Mouse (Mus musculus) gastrocnemius, postnatal 14 days (tissue): ENCODE measurements around the gene Idua. TPM values are rescaled to one million over a fixed set of nuclear protein-coding genes. Genes with fewer than 3 reads are reported as not detected.

Source experiments
- DNase-seq: peaks from one replicate; pipeline ENCODE4 v3.0.0; 2021; ENCODE audit warnings: mixed read lengths
- intact Hi-C: fragments of 180-260 bp; cut with DNase I; formaldehyde crosslinking; loops from one replicate; pipeline ENCODE4 v1.15.1; 2025; ENCODE audit warnings: low total_unique reads
- total RNA-seq, 2 experiments: library from RNA; stranded (reverse); gene quantifications; 2 replicates each; pipeline ENCODE4 v1.2.3; 2021

Gene Idua
- total RNA-seq, 2 experiments from 2014 or later: 5.8 to 8.8 TPM

DNA sequence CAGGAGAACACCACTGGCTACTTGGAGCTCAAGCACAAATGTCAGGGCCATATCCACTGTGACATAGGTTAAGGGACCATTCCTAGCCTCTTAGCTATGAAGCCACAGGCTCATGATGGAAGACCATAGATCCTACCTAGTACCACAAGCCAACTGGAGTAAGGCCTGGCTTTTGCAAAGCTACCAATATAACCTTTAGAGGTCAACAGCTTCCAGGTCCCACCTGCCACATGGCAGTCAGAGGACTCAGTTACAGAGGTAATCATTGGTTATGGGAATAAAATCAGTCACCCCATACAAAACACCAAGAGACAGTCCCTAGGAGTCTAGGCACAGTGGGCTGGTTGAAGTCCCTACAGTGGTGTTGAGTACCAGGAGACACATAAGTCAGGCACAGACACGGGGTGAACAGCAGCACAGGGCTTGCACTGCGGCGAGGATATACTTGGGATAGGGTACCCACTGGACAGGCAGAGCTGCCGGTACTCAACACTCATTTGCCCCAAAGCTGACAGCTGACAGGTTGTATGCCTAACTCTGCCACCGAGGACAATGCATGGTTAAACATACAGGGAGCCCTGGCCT is 8.9 kb upstream of the Idua start:
- DNase-seq: no peak
- intact Hi-C loops: loop anchor here (5.0 kb wide), 1 partner anchor 224 kb away; no protein-coding TSS in a partner anchor

DNA sequence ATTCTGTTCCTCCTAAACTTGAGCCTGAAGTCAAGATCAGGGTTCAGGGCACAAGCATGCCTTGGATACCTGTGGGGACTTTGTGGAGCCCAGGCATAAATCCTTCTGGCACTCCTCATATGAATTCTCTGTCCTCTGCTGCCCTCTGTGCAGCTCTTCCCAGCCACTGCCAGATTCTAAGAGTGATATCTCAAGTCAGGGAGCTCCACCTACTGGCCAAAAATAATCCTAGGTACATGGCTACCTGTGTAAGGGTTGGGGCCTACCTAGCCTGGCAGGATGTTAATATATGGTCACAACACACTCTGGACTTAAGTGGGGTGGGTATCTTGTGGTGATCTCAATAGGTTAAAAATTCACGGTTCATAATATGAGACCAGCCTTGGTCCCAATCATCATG is 8.3 kb upstream of the Idua start:
- intact Hi-C loops: loop anchor here (5.0 kb wide), 1 partner anchor 225 kb away; no protein-coding TSS in a partner anchor
- no peak for DNase-seq

DNA sequence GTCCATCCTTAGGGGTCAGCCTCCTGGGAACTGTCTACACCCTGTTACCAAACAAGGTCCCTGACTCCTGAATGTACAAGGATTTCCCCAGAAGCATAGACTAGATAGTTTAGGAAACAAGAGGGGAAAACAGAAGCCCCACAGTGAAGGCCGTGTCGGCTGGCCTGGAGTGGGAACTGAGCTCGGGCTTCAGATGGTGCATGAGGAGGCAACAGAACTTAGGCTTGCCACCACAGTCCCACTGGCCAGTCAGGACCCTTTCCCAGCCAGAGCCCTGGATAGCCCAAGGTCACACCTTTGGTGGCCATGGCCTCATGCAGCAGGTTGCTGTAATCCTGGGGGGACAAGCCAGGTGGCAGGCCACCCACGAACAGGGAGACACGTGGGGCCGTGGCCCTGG is 6.8 kb upstream of the Idua start:
- intact Hi-C loops: loop anchor here (5.0 kb wide), 1 partner anchor 226 kb away; no protein-coding TSS in a partner anchor
- no peak for DNase-seq

DNA sequence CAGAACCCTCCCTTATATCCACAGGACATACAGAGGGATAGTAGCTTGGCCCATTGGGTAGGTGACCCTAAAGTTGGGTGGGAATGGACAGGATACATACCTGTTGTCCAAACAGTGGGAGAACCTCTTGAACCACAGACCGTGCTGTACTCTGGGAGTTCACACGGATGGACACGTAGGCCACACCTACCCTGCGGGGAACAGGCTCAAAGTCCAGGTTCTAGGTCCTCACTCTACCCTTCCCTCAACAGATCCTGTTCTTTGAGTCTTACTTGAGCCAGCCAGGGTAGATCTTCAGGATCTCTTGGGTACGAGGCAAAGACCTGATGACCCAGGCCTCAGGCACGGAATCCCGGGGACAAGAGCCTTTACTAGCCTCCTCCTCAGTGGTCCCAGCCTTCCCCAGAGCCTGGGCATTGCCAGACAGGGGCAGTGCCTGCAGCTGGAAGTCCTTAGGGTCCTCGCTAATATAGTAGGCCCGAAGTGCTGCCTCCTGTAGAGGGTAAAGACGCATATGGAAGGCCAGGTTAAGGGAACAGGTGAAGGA is 5.6 kb upstream of the Idua start:
- intact Hi-C loops: loop anchor here (5.0 kb wide), 1 partner anchor 227 kb away; no protein-coding TSS in a partner anchor
- no peak for DNase-seq

DNA sequence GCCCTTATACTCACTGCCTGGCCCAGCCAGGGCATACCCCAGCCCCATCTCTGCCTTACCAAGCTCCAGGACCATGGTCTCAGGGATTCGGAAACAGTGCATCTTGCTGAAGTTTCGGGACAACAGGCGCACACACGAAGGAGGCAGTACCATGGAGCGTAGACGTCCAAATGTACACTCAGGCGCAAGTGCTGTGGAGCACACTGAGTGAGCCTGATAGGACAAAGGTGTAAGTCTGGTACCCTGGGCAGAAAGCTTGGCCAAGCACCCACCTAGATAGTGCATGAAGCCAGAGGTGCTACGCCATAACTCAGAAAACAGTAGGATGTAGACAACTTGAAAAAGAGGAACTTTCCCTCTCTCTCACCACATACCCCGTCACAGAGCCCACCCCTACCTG is 4.8 kb upstream of the Idua start:
- DNase-seq: no peak
- intact Hi-C loops: no loop called here

DNA sequence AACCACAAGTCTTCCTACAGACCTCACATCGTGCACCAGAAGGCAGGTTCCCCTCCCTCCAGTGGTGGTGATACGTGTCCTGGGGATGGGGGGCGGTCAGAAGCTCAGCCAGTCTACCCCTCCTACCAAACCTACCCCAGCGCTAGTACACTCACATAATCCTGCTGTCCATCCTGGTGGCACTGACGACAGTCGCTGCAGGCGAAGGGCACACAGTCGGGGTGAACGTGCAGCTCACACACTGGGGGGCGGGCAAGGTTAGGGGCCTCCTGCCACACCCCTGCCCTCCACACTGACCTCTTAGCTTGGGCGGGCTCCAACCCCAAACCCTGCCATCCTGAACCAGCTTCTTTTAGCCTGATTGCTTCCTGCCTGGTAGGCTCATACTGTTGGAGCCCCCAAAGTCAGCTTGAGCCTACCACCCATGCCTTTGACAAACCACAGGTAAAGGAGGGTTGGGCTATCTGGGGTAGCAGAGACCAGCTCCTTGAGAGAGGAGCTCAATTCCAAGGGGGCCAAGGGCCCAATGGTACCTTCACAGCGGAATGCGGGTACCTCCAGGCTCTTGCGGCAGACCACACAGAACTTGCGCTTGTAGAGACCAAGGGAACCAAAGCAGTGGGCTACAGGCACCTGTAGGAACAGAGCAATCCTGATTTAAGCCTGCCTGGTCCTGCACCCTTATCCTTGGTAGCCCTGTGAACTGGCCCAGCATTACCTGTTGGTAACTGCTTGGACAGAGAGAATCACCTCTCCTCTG is 4.1 kb upstream of the Idua start:
- DNase-seq: no peak
- intact Hi-C loops: no loop called here

DNA sequence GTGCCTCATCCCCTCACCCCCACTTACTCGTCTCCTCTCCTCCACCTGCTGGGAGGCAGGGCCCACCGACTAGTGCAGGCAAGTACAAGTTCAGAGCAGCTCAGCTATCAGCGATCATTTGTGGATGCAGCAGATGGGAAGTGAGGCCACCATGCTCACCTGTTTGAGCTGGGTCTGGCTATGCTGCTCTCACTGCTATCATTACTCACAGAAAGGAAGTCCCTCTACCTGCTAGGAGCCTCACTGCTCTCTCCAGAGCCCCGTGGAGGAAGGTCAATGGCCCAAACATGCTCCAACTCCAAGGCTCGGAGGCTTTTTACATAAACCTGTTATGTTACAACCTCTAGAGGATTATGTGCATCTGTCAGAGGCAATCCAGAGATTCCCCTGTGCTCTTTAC is 2.7 kb upstream of the Idua start:
- intact Hi-C loops: no loop called here
- no peak for DNase-seq

DNA sequence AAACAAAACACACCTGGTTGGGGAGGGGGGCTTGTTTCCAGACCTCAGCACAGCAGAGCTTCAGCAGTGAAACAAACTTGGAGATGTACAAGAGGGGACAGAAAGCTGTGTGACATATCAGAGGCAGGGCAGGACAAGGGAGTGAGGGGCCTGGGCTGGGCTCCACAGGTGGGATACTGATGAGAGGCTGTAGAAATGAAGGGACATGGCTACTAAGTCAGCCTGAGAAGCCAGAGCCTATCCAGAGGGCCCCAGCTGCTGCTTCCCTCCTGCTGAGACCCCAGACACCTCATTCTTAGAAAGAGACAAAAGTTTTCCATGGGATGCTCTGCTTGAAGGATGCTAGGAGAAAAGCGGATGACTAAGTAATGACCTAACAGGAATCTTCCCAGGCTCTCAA is 1.5 kb upstream of the Idua start:
- no peak for DNase-seq
- intact Hi-C loops: no loop called here

DNA sequence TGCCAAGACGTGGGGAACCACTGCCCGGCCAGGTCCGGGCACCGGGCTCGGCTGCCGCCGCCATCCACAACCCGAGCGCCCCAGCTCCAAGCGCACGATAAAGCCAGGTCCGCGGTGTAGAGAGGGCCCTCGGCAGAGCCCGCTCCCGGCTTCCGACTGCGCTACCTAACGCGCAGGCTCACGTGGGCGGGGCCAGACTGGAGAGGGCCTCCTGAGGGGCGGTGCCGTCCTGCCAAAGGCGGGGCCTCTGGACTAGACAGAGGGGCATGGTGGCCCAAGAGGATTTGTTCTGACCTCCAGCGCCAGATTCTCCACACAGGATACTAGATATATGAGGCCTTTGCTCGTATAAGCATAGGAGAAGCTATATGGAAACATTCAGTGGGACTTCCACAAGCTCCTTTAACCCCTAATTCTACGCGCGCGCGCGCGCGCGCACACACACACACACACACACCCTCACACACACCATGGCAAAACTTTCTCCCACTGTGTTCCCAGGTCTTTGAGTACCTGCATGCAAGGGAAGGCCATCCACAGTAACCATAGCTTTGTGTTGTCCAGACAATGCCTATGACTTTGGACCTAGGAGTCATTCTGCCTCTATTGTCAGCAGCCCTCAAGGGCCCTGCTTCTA is 619 bp downstream of the Idua start:
- intact Hi-C loops: no loop called here
- peak; percentile 93 for DNase-seq

DNA sequence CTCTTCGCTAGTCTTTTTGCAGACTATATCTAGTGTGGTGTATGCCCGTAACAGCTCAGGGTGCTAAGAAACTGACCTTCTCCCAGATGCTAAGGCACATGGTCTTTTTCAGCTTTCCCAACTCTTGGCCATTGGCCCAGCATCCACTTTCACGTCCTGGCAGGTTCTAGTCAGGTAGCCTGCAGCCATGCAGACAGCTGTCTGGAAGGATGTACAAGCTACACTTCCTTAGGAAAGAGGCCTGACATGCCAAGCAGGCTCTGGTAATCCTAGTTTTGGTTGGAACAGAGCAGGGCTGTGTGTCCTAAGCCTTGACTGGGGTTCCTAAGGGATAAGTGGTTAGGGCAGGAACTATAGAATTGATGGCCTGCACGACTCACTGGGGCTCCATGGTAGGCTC is 2.6 kb downstream of the Idua start:
- no peak for DNase-seq
- intact Hi-C loops: no loop called here

DNA sequence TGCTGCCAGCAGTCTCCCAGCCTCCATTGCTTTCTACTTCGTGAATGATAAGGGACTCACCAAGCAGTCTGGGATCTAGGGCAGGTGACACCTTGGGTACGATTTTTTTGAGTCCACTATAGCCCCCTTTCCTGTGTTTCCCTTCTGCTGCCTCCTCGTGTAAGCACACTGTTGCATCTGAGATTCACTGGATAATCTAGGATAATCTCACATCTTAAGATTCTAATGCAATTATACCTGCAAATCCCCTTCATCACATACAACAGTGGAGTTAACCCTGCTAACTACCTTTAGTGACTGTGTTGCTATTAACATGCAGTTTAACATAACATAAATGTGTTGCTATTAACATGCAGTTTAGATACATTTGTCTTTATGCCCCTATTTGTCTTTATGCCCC is 4.9 kb downstream of the Idua start:
- intact Hi-C loops: no loop called here
- no peak for DNase-seq

DNA sequence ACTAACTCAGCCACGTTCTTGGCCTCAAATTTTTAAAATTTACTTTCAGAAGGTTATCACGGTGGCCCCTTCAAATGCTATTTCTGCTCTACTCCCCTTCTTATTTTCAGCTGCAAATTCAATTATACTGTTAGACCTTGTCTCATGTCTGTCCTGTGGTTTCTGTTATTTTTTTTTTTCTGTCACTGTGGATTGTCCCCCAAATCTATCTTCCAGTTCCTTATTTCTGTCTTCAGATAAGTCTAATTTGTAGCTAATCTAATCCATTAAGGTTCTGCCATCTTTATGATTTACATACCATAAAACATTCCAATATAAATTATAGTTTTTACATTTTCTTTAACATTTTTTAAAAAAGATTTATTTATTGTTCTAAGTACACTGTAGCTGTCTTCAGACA is 7.2 kb downstream of the Idua start:
- intact Hi-C loops: no loop called here
- no peak for DNase-seq

DNA sequence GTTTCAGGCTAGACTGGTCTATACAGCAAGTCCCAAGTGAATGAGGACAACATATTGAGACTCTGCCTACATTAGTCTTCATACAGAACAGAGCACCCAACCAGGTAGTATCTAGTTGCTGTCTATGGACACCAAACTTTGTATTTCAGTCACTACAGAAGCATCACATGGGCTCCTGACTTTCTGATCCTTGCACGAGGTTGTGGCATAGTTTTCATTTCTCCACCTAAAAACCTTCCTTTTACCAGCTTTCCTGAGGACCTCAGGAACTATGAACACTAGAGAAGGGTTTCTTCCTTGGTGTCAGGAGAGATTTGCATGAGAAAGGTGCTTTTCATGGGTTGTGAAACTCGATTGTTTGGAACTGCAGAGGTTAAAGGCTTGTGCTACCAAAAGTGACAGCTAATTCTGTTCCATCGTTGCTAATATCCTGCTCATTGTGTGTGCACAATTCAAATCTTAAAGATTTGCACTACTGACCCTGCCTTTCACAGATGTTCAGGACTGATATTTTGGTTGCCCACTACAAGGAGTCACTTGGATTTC is 8.3 kb downstream of the Idua start:
- intact Hi-C loops: no loop called here
- DNase-seq: no peak

DNA sequence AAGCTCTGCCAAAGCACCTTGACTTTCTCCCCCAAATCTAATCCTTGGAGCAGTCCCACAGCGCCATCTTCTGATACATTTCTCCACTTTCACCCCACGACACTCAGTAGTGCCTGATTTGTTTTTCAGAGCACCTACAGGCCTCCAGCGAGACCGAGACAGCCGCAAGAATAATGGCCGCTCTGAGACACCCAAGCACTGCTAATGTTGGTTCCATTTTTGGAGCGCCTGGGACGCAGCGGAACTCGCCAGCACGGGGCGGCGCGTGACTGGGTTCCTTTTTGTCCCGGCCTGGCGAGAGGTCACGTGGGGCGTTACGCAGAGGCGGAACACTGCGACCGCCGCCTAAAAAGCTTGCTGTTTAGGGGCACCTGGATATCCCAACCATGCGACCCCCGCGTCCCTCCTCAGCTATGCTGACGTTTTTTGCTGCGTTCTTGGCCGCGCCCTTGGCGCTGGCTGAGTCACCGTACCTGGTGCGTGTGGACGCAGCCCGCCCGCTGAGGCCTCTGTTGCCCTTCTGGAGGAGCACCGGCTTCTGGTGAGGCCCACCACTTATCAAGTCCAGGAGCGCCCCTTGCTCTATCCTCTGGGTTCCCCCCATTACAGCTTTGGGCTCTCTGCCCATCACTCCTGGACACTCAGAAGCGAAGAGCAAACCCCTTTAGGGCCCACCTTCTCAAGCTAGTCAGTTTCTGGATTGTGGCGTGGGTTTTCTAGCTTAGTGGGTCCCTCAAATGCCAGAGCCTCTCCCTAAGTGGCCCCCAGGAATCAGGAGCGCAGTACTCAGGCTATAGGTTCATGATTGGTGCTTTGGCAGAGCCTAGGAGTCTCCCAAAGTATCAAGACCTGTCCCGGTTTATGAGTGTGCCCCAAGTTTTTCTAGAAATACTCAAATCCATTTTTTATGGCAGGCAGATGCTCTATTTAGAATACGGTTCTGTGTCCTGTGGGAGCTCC is 9.1 kb downstream of the Idua start, which contains the start of gene Dgkq:
Gene Dgkq (minus strand): TSS at position 696 of the 960 bp plus-strand sequence.
- intact Hi-C loops: no loop called here

DNA sequence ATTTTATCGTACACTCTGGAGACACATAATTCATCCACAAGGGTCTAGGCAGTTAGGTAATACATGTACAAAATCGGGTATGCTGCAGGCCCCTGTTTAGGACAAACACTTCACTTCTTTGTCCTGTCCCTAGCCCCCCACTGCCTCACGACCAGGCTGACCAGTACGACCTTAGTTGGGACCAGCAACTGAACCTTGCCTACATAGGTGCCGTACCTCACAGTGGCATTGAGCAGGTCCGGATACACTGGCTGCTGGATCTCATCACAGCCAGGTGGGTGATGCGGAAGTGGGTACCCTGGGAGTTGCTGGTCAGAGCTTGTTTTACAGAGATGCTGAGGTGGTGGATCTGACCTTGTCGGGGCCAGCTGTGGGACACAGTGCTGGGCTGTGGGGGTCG is 9.9 kb downstream of the Idua start:
- DNase-seq: no peak
- intact Hi-C loops: loop anchor here (5.0 kb wide), 1 partner anchor 57 kb away; no protein-coding TSS in a partner anchor

More for the DNA sequence above, 9.1 kb downstream of the Idua start, which contains the start of gene Dgkq:
- DNase-seq: peak; percentile 88

DNA sequence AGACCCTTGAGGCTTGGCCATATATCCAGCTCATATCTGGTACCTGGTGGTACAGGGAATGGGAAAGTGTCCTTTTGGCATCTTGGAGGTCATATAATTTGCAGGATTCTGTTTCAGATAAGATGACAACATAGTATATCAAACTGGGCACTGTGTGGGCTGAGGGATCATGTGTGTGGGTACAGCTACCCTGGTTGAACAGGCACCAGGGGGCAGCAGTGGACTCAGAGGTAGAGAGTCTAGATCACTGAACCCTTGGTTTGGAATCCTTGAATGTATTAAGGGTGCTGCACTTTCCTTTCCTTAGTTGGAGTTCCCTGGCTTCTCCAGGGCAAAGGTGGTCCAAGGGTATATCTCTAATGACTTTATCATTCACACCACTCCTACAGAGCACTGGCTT is 10.7 kb downstream of the Idua start:
- DNase-seq: no peak
- intact Hi-C loops: loop anchor here (5.0 kb wide), 1 partner anchor 57 kb away; no protein-coding TSS in a partner anchor

DNA sequence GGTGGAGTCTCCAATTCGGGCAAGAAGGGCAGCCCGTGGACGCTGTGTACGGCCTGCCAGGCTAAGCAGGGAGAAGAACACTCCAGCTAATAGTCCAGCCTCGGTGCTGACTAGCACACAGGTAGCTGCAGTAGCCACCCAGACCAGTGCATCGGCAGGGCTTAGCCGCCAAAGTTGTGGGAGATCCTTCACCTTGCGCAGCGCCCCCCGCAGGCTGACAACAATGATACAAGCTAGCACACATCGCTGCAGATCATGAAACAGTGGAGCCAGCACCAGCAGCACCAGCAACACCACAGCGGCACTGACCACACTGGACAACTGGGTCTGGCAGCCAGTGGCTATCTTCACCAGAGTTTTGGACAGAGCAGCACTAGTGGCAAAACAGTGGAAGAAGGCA is 11.6 kb downstream of the Idua start:
- DNase-seq: no peak
- intact Hi-C loops: loop anchor here (5.0 kb wide), 1 partner anchor 56 kb away; no protein-coding TSS in a partner anchor

DNA sequence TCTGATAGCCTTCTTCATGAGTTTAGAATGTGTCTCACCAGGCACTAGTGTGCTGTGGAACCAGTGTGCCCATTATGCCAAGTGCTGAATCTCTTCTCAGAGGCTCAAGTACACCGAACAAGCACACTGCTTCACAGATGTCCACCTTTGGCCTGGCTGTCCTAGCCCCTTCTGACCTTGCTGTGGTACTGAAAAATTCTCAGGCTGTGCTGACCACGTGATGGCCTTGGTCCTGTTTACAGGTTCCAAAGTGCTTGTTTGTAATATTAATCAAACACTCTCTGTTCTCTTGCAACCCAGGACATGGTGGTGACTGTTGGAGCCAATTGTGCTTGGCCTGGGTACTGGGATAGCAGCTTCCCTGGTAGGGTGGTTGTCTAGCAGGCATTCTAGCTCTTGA is 14.5 kb downstream of the Idua start:
- intact Hi-C loops: loop anchor here (5.0 kb wide), 1 partner anchor 53 kb away; no protein-coding TSS in a partner anchor
- DNase-seq: no peak
